Mouse (Mus musculus) heart, adult 2 months (tissue): ENCODE results near the gene Ppa1. TPM values are rescaled to one million over a fixed set of nuclear protein-coding genes. Genes with fewer than 3 reads are reported as not detected.

Experiments used
- DNase-seq, 2 experiments: peaks; one replicate each; pipeline ENCODE4 v3.0.0; 2021
- H3K27ac ChIP-seq: fragments of 200-600 bp; 2 replicates; pipeline ENCODE4 v1.8.1; 2022
- H3K27me3 ChIP-seq: fragments of 200-500 bp; 2 replicates; pipeline ENCODE4 v1.6.1; 2012; ENCODE audit warnings: mild to moderate bottlenecking, low read length, inconsistent platforms, mixed read lengths; ENCODE audit not compliant: control insufficient read depth, insufficient read depth
- H3K36me3 ChIP-seq: fragments of 200-500 bp; 2 replicates; pipeline ENCODE4 v1.6.1; 2012; ENCODE audit warnings: low read length, inconsistent platforms; ENCODE audit not compliant: control insufficient read depth, insufficient read depth
- H3K4me1 ChIP-seq: fragments of 200-500 bp; 2 replicates; pipeline ENCODE4 v1.6.1; 2011; ENCODE audit warnings: low read length; ENCODE audit not compliant: control insufficient read depth, insufficient read depth
- H3K4me3 ChIP-seq: fragments of 200-600 bp; 2 replicates; pipeline ENCODE4 v1.8.1; 2022
- H3K79me2 ChIP-seq: fragments of 200-500 bp; replicated peaks from 2 replicates; pipeline ENCODE4 v1.6.1; 2012; ENCODE audit warnings: mild to moderate bottlenecking, inconsistent platforms, low read length, moderate library complexity, mixed read lengths; ENCODE audit not compliant: control insufficient read depth, insufficient read depth
- H3K9ac ChIP-seq: fragments of 200-500 bp; 2 replicates; pipeline ENCODE4 v1.6.1; 2012; ENCODE audit warnings: low read depth, mild to moderate bottlenecking, control low read depth, inconsistent platforms, low read length, mixed read lengths
- CTCF ChIP-seq: fragments of 200-600 bp; IDR thresholded peaks from 2 replicates; pipeline ENCODE4 v1.8.1; 2022; ENCODE audit warnings: antibody characterized with exemption, mild to moderate bottlenecking, moderate library complexity
- EP300 ChIP-seq: fragments of 200-500 bp; IDR thresholded peaks from 2 replicates; pipeline ENCODE4 v1.6.1; 2011; ENCODE audit warnings: low read depth, low read length, control low read depth; ENCODE audit not compliant: insufficient read depth
- POLR2A ChIP-seq: fragments of 200-500 bp; IDR thresholded peaks from 2 replicates; pipeline ENCODE4 v1.6.1; 2011; ENCODE audit warnings: mild to moderate bottlenecking, low read depth, low read length, control low read depth; ENCODE audit not compliant: insufficient read depth
- WGBS: fragments of 180-500 bp; shearing (Covaris S2); methylation state at CpG from one replicate; pipeline ENCODE4 v1.1.7; 2018; 5-methylcytosine and 5-hydroxymethylcytosine counted together
- intact Hi-C: fragments of 180-260 bp; cut with DNase I; formaldehyde crosslinking; loops from one replicate; pipeline ENCODE4 v1.15.1; 2025
- polyA plus RNA-seq: library from polyadenylated mRNA; depleted of rRNA; stranded (reverse); fragments of >200 nt; gene quantifications from 2 replicates; pipeline ENCODE4 v1.2.3, GENCODE M21; 2012
- total RNA-seq, 2 experiments: library from RNA; stranded (reverse); gene quantifications; 2 replicates each; pipeline ENCODE4 v1.2.3; 2021

Ppa1 gene
- total and polyA plus RNA-seq, 3 experiments: 33.9 to 66.8 (median 66.3) TPM

DNA sequence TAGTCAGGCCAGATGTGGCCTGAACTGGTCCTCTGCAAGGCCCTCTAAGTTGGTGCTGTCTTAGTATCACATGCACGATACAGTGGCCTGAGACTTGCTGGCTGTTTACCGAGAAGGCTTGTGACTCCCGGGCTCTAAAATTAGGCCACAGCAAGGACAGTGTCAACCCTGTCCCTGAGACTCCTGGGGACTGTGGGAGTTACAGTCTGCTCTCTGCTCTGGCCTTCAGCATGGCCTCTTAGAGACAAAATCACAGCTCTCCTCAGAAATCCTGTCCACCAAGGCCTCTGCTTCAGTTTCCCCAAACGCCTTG is 20.5 kb upstream of the Ppa1 start:
- Histone ChIP-seq H3K27ac (peak overlapping the region; percentile 94), H3K4me1 (peaks cover 12% of the 10 kb centered on the region; the same call in 1 of the 2 replicates), H3K79me2 (no peaks in the 10 kb centered on the region), H3K4me3 (no peak overlapping the region), H3K27me3 (no peaks in the 10 kb centered on the region), H3K9ac (no peak overlapping the region), H3K36me3 (no peaks in the 10 kb centered on the region)
- intact Hi-C loops: loop anchor here (2.0 kb wide), 1 partner anchor 21 kb away; the partner anchor contains the start of gene Ppa1
- WGBS: 50% methylated on average over 4 of the region's 4 CpGs
- DNase-seq: peak; percentile 57 to 78
- TF ChIP-seq POLR2A (no peak), EP300 (peak; percentile 72; the same call in 1 of the 2 replicates)

DNA sequence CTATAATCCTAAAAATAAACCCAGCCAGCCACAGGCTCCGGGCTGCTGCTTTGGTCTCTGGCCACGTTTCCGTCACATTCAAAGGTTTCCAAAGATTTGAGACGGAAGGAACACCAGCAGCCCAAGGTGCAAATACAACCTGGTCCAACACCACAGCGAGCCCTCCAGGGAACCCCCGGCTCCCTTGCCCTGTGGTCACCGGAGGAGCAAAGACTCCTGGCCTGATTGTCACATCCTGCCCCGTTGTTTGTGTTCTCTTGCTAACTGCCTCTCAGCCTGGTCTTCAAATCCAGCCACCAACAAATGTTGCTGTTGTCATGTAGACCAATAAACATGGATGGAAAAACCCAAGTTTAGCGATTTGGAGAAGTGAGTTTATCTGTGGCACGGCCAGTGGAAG is 15.9 kb upstream of the Ppa1 start:
- Histone ChIP-seq H3K27me3 (no peaks in the 10 kb centered on the region), H3K27ac (no peak overlapping the region; the same call in 1 of the 2 replicates), H3K4me3 (no peak overlapping the region), H3K36me3 (no peaks in the 10 kb centered on the region), H3K79me2 (no peaks in the 10 kb centered on the region), H3K9ac (no peak overlapping the region), H3K4me1 (peaks cover 7% of the 10 kb centered on the region; the same call in 1 of the 2 replicates)
- 36% methylated on average over 10 of the region's 10 CpGs for WGBS
- no peak for DNase-seq
- TF ChIP-seq EP300 (no peak), POLR2A (no peak), CTCF (no peak)
- intact Hi-C loops: no loop called here

DNA sequence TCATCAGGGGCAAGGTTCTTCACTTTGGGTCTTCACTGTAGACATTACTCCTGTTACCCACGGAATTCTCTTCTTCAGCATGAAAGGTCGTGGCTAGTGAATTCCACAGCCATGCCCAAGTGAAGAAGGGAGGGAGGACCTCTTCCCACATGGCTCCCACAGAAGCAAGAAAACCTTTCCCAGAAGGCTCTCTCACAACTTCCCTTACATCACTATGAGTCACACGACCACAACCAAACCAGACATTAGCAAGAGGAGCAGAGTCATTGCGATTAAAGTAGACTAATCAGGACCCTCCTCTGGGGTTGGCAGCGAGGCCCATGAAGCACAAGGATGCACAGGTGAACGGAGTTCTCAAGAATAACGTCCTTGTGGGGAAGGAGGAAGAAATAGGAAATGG is 11.3 kb upstream of the Ppa1 start:
- H3K4me3 ChIP-seq: no peak overlapping the region
- intact Hi-C loops: no loop called here
- H3K4me1 ChIP-seq: peaks cover under 1% of the 10 kb centered on the region; the same call in 1 of the 2 replicates
- no peak overlapping the region for H3K9ac ChIP-seq
- no peaks in the 10 kb centered on the region for H3K79me2 ChIP-seq
- DNase-seq: no peak
- H3K27ac ChIP-seq: no peak overlapping the region
- H3K27me3 ChIP-seq: no peaks in the 10 kb centered on the region
- WGBS: 71% methylated on average over 7 of the region's 7 CpGs
- H3K36me3 ChIP-seq: no peaks in the 10 kb centered on the region
- TF ChIP-seq CTCF (no peak), EP300 (no peak), POLR2A (no peak)

DNA sequence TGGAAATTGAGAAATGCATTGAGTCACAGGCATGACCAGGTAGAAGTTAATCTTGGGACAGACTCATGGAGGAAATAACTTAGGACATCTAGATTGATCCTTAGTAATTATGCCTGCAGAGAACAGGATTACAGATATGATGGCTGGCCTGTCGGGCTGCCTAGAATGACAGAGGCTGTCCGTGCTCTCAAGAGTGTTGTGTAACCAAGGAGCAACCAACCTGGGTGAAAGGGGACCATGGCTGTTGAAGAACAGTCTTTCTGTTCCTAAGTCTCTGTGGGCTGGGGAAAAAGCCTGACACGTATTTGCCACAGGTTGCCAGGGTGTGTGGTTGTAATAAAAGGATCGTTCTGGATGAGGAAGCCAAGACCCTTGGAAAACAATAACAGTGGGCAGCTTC is 8.0 kb upstream of the Ppa1 start:
- Histone ChIP-seq H3K9ac (no peak overlapping the region), H3K79me2 (no peaks in the 10 kb centered on the region), H3K4me1 (no peaks in the 10 kb centered on the region), H3K27me3 (no peaks in the 10 kb centered on the region), H3K36me3 (no peaks in the 10 kb centered on the region), H3K27ac (no peak overlapping the region), H3K4me3 (no peak overlapping the region)
- WGBS: 68% methylated on average over 4 of the region's 4 CpGs
- DNase-seq: no peak
- intact Hi-C loops: no loop called here
- TF ChIP-seq EP300 (no peak), CTCF (no peak), POLR2A (no peak)

DNA sequence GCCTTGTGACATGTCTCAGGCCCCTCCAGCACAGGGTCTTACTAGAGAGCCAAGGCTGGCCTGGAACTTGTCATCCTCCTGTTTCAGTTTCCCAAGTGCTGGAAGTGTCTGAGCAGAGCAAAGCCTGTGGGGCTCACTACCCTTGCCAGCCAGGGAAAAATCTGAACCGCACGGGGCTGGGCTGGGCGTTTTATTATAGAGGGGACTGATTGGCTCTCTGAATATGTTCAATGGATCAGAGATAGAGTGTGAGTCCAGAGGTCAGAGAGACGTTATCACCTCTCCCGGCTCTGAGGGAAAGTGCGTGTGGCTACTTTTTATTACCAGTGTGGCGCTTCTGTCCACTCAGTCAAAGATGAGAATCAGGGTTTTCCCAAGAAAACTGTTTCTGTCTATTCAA is 1.8 kb upstream of the Ppa1 start:
- 77% methylated on average over 7 of the region's 7 CpGs for WGBS
- Histone ChIP-seq H3K27me3 (no peaks in the 10 kb centered on the region), H3K27ac (no peak overlapping the region), H3K79me2 (no peaks in the 10 kb centered on the region), H3K4me1 (peaks cover 2% of the 10 kb centered on the region), H3K36me3 (no peaks in the 10 kb centered on the region), H3K9ac (no peak overlapping the region), H3K4me3 (no peak overlapping the region)
- intact Hi-C loops: loop anchor here (5.0 kb wide), 1 partner anchor 169 kb away; the partner anchor contains the start of gene Lrrc20
- no peak for TF ChIP-seq CTCF
- TF ChIP-seq POLR2A: no peak
- TF ChIP-seq EP300: no peak
- DNase-seq: no peak

DNA sequence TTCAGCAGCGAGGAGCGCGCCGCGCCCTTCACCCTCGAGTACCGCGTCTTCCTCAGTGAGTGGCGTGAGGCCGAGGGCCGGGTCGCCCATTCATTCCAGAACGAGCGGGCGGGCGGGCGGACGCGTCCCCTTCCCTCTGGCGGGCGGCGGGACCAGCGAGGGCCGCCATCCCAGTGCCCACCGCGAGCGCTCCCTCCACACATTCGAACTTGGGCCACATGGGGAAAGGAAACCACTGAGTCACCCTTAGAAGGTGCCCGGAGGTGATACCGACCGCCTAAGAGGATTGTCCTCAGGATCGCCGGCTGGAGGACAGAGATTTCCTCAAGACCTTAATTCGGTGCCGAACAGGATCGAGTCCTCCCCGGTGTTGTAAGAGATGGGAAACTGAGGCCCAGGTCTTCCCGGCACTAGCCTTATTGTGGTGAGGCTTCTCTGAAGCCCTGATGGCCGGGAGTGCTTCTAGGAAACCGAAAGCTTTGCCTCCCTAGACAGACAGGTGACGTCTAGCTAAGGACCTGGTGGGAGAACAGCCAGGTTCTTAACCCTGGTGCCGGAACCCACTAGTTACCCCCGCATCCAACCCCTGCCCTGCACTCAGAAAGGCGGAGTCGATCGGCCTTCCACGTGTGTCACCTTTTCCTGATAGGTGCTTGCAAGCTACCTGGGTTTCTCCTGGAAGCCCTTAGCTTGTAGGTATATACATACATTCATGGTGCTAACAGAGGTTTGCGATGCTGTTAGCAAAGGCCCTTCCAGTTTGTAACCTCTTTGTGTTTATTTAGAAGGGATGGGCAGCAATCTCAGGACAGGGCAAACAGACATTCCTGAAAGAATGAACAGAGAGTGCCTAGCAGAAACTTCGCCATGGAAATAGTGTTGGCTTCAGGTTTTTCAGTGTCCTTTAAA is 639 bp downstream of the Ppa1 start:
- Histone ChIP-seq H3K36me3 (no peaks in the 10 kb centered on the region; the same call in 1 of the 2 replicates), H3K27me3 (no peaks in the 10 kb centered on the region), H3K9ac (peak overlapping the region; percentile 96), H3K4me1 (peaks cover 2% of the 10 kb centered on the region), H3K4me3 (peak overlapping the region; percentile 67), H3K27ac (peak overlapping the region; percentile 61), H3K79me2 (no peaks in the 10 kb centered on the region)
- TF ChIP-seq EP300 (no peak), POLR2A (no peak), CTCF (no peak)
- no peak for DNase-seq
- 2% methylated on average over 48 of the region's 49 CpGs for WGBS
- intact Hi-C loops: loop anchor here (2.0 to 5.0 kb wide), 2 partner anchors 22 to 172 kb away; partner anchors contain the start of gene Lrrc20
